Mouse (Mus musculus): Measurements from ENCODE around the gene Auts2. TPM values are rescaled to one million over a fixed set of nuclear protein-coding genes. Genes with fewer than 3 reads are reported as not detected.

Auts2 gene
- polyA plus RNA-seq, 1 experiment from 2014 or later: 1.0 TPM

DNA sequence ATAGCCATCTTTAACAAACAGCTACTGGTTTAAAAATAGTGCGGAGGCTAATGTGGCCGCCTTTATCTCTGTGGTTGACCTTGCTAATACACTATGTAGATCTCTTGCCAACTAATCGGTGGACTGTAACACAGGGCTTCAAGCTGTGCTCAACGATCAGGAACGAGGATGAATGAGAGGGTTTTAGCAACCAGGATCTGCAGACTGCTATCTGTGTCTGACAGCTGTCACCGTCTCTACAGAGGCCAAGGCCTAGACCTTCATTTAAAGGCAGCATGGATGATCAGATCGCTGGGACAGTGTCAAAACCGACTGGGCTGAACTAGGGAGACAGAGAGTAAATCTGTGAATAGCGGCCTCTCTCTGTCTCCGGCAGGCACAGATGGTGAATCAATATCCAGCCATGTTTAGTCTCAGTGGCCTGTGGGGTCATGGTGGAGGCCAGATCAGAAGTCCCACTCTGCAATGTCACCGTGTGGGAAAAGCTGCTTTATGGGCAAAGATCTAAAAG lies 892.7 kb downstream of the Auts2 start:
- DNase-seq (peak; percentile 15), ATAC-seq (peak; percentile 44; the same call in 1 of the 2 replicates)
- no peaks in the 10 kb centered on the region for H3K36me3 ChIP-seq (replicated peaks; ENCODE audit: insufficient read depth, low read length)
- WGBS (ENCODE audit: insufficient replicate concordance): 23% methylated on average over 11 of the region's 11 CpGs
- no peak overlapping the region for H3K4me2 ChIP-seq (ENCODE audit: low read depth, low read length)
- no peak overlapping the region for H3K9ac ChIP-seq (replicated peaks)
- TF ChIP-seq CTCF (IDR thresholded peaks at IDR 0.05; ENCODE audit: low read depth) (no peak), EP300 (IDR thresholded peaks at IDR 0.05; ENCODE audit: low read depth) (no peak)
- H3K27me3 ChIP-seq (ENCODE audit: insufficient read depth, low read length): no peaks in the 10 kb centered on the region
- H3K27ac ChIP-seq (ENCODE audit: low read depth): peak overlapping the region; percentile 11; the same call in 1 of the 2 replicates
- no peak overlapping the region for H3K4me3 ChIP-seq (ENCODE audit: low read depth, low read length)
- H3K9me3 ChIP-seq (ENCODE audit: low read length): no peaks in the 10 kb centered on the region
- peaks cover 21% of the 10 kb centered on the region for H3K4me1 ChIP-seq (ENCODE audit: insufficient read depth)

GRCm38 (mm10) chr5:131647683-131648119 lies 895.4 kb downstream of the Auts2 start:
- peak; percentile 15 for DNase-seq
- Histone ChIP-seq H3K27ac (ENCODE audit: low read depth) (no peak overlapping the region), H3K4me1 (ENCODE audit: insufficient read depth) (peaks cover 21% of the 10 kb centered on the region), H3K27me3 (ENCODE audit: insufficient read depth, low read length) (no peaks in the 10 kb centered on the region), H3K9ac (replicated peaks) (no peak overlapping the region), H3K4me3 (ENCODE audit: low read depth, low read length) (no peak overlapping the region), H3K4me2 (ENCODE audit: low read depth, low read length) (no peak overlapping the region), H3K9me3 (ENCODE audit: low read length) (no peaks in the 10 kb centered on the region), H3K36me3 (replicated peaks; ENCODE audit: insufficient read depth, low read length) (no peaks in the 10 kb centered on the region)
- TF ChIP-seq CTCF (IDR thresholded peaks at IDR 0.05; ENCODE audit: low read depth) (no peak), EP300 (IDR thresholded peaks at IDR 0.05; ENCODE audit: low read depth) (no peak)
- whole genome bisulfite sequencing (ENCODE audit: insufficient replicate concordance): 25% methylated on average over 4 of the region's 4 CpGs
- peak; percentile 64; the same call in 1 of the 2 replicates for ATAC-seq

GRCm38 (mm10) chr5:131647104-131647682 lies 896.0 kb downstream of the Auts2 start:
- no peak overlapping the region for H3K27ac ChIP-seq (ENCODE audit: low read depth)
- no peaks in the 10 kb centered on the region for H3K27me3 ChIP-seq (ENCODE audit: insufficient read depth, low read length)
- no peaks in the 10 kb centered on the region for H3K9me3 ChIP-seq (ENCODE audit: low read length)
- H3K4me1 ChIP-seq (ENCODE audit: insufficient read depth): peaks cover 21% of the 10 kb centered on the region
- H3K9ac ChIP-seq (replicated peaks): no peak overlapping the region
- no peak for TF ChIP-seq CTCF (IDR thresholded peaks at IDR 0.05; ENCODE audit: low read depth)
- no peak for TF ChIP-seq EP300 (IDR thresholded peaks at IDR 0.05; ENCODE audit: low read depth)
- no peak overlapping the region for H3K4me2 ChIP-seq (ENCODE audit: low read depth, low read length)
- ATAC-seq: no peak
- DNase-seq: no peak
- 52% methylated on average over 4 of the region's 4 CpGs for WGBS (ENCODE audit: insufficient replicate concordance)
- no peaks in the 10 kb centered on the region for H3K36me3 ChIP-seq (replicated peaks; ENCODE audit: insufficient read depth, low read length)
- H3K4me3 ChIP-seq (ENCODE audit: low read depth, low read length): no peak overlapping the region

DNA sequence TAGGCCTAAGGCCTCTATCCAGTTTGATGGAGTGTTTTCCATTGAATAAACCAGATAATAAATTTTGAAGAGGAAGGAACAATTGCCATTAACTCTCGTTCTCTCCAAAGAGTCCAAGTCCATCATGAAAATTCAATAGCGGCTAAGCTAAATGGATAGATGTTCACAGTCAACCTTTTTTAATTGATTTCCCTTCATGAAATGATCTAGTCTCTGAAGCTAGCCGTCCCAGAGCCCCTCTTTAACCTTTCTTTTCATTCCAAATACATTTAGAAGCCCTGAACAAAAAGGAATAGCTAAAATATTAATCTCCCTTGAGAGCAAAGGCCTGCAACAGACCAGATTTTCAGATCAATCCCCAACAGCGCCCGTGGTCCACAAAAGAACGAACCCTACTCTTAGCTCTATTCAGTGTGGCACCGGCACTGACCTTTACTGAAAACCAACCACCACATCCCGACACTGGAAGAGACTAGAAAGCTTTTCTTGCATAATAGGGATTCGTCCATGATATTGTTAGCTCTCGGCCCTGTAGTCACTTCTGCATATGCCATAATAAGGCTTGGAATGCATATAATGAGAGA lies 896.9 kb downstream of the Auts2 start:
- no peak overlapping the region for H3K4me2 ChIP-seq (ENCODE audit: low read depth, low read length)
- no peaks in the 10 kb centered on the region for H3K36me3 ChIP-seq (replicated peaks; ENCODE audit: insufficient read depth, low read length)
- DNase-seq: no peak
- ATAC-seq: no peak
- TF ChIP-seq EP300 (IDR thresholded peaks at IDR 0.05; ENCODE audit: low read depth) (no peak), CTCF (IDR thresholded peaks at IDR 0.05; ENCODE audit: low read depth) (no peak)
- no peak overlapping the region for H3K4me3 ChIP-seq (ENCODE audit: low read depth, low read length)
- no peaks in the 10 kb centered on the region for H3K27me3 ChIP-seq (ENCODE audit: insufficient read depth, low read length)
- no peak overlapping the region for H3K9ac ChIP-seq (replicated peaks)
- H3K27ac ChIP-seq (ENCODE audit: low read depth): no peak overlapping the region
- WGBS (ENCODE audit: insufficient replicate concordance): 84% methylated on average over 10 of the region's 10 CpGs
- H3K4me1 ChIP-seq (ENCODE audit: insufficient read depth): peaks cover 21% of the 10 kb centered on the region
- no peaks in the 10 kb centered on the region for H3K9me3 ChIP-seq (ENCODE audit: low read length)

DNA sequence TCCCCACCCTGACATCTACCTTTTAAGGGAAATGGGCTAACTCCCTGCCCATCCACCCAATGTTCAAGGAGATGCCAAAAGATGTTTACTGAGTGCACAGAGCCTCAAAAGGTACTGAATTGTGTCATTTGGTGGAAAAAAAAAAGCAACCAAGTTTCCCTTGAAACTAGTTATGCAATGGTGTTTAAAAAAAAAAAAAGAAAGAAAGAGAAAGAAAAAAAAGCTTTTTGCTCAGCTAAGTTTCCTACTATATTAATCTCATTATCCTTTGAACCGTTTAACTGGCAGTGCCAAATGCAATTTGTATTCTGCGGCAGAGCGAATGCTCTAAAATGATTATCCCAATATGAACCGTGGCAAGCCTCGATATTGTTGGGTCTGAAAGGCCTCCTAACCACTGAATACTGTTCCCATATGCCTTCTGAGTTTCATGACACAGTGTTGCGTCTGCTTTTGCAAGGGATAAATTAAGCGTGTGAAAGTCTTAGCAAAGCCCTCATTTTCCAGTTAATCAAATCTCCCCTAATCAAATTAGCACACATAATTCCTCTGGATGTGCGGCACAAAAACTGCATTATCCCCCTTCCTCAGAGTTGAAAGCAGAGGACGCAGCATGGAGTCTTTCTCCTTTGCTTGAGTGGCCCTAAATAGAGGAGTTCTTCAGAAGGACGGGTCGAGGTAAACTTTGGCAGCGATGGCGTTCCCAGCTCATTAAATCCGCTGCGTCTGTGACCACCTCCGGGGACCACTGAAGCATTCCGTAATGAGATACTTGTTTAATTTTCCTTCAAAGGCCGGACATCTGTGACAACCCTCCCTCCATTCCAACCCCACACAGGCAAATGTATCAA lies 897.6 kb downstream of the Auts2 start:
- 87% methylated on average over 18 of the region's 18 CpGs for WGBS (ENCODE audit: insufficient replicate concordance)
- no peak overlapping the region for H3K27ac ChIP-seq (ENCODE audit: low read depth)
- no peak overlapping the region for H3K9ac ChIP-seq (replicated peaks)
- no peak overlapping the region for H3K4me3 ChIP-seq (ENCODE audit: low read depth, low read length)
- H3K4me2 ChIP-seq (ENCODE audit: low read depth, low read length): no peak overlapping the region
- no peaks in the 10 kb centered on the region for H3K36me3 ChIP-seq (replicated peaks; ENCODE audit: insufficient read depth, low read length)
- no peaks in the 10 kb centered on the region for H3K9me3 ChIP-seq (ENCODE audit: low read length)
- peaks cover 16% of the 10 kb centered on the region for H3K4me1 ChIP-seq (ENCODE audit: insufficient read depth)
- no peak for TF ChIP-seq EP300 (IDR thresholded peaks at IDR 0.05; ENCODE audit: low read depth)
- no peak for TF ChIP-seq CTCF (IDR thresholded peaks at IDR 0.05; ENCODE audit: low read depth)
- ATAC-seq (no peak), DNase-seq (no peak)
- H3K27me3 ChIP-seq (ENCODE audit: insufficient read depth, low read length): no peaks in the 10 kb centered on the region

DNA sequence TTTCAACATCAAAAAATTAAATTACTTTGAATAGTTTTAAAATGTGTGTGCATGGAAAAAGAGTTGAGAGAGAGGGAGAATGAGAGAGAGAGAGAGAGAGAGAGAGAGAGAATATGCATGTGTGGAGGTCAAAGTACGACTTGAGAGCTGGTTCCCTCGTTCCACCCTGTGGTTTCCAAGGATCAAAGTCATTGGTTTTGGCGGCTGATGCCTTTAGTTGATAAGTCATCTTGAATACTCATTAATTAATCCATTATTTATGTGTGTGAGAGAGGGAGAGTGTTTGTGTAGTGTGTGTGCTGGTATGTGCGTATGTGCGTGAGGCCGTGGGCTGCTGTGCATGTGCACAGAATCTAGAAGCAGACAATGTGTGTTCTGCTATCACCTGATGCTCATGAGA lies 898.8 kb downstream of the Auts2 start:
- TF ChIP-seq CTCF (IDR thresholded peaks at IDR 0.05; ENCODE audit: low read depth) (no peak), EP300 (IDR thresholded peaks at IDR 0.05; ENCODE audit: low read depth) (no peak)
- 81% methylated on average over 6 of the region's 6 CpGs for WGBS (ENCODE audit: insufficient replicate concordance)

More for the DNA sequence above, 898.8 kb downstream of the Auts2 start:
- Histone ChIP-seq H3K4me1 (ENCODE audit: insufficient read depth) (peaks cover 5% of the 10 kb centered on the region; the same call in 1 of the 2 replicates), H3K27me3 (ENCODE audit: insufficient read depth, low read length) (no peaks in the 10 kb centered on the region), H3K9ac (replicated peaks) (no peak overlapping the region), H3K36me3 (replicated peaks; ENCODE audit: insufficient read depth, low read length) (no peaks in the 10 kb centered on the region), H3K9me3 (ENCODE audit: low read length) (no peaks in the 10 kb centered on the region), H3K4me2 (ENCODE audit: low read depth, low read length) (no peak overlapping the region), H3K27ac (ENCODE audit: low read depth) (no peak overlapping the region), H3K4me3 (ENCODE audit: low read depth, low read length) (no peak overlapping the region)
- ATAC-seq (no peak), DNase-seq (no peak)
